Mouse (Mus musculus) gastrocnemius, postnatal 4 days (tissue): Measurements from ENCODE around the gene Sh3pxd2b. TPM values are rescaled to one million over a fixed set of nuclear protein-coding genes. Genes with fewer than 3 reads are reported as not detected.
A peak's percentile ranks its signal among the peaks of the same experiment; 100 is the strongest.

Experiments used
- DNase-seq, 2 experiments: peaks; one replicate each; pipeline ENCODE4 v3.0.0; 2021 to 2022; ENCODE audit warnings: low spot score in 2 of 2, mixed read lengths in 2 of 2
- total RNA-seq, 2 experiments: library from RNA; stranded (reverse); gene quantifications; 2 replicates each; pipeline ENCODE4 v1.2.3; 2021

Sh3pxd2b gene
- total RNA-seq, 2 experiments from 2014 or later: 51.4 to 56.2 TPM

DNA sequence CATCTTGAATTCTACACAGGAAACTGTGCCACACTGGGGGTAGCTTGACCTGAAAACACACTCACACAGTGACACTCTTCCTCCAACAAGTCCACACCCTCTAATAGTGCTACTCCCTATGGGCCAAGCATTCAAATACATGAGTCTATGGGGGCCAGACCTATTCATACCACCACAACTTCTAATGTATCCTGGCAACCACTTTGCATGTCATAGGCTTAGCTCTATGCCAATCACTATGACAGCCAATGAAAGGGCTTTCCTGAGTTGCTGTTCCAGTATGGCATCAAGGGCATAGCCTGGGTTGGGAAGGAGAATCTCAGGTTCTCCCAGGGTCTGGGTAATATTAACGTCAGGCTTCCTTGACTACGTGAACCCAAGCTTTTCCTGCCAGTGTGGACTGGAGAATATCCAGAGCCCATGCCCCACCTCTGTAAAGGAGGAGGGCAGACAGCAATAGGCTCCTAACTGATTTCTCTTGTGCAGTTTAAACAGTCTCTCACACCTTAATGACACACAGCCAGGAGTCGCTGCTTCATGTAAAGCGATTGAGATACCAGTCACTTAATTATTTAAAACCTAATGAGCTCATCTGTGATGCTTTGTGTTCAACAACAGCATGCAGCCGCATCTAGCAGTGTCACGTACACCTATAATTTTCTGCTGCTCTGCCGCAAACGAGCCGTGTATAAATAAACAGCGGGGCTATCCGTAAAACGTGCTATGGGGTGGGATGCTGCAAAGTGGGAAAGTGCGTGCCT, 25.8 kb downstream of the Sh3pxd2b start:
- DNase-seq: no peak

DNA sequence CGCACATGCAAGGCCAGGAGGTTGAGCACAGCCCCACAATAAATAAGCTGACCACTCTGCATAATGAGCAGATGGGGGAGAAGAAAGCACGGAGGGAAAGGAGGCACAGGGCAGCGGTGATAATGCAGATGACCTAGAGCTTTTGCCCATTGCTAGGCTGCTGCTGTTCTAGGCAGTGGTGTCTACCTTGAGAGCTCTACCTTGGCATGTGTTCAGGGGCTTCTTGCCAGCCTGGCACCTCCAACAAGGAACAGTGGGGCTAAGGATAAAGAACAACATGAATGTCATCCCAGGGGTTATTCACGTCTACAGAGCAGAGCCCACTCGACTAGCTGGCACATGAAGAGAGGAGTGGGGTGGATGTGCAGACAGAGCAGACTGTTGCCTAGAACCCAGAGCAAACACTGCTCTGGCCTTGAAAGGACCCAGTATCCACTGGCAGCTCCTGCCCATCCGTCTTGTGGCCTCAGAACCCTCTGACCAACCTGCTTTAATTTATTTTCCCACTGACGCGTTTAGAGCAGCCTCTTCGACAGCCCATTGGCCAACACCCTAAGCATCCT, 26.5 kb downstream of the Sh3pxd2b start:
- DNase-seq: no peak

DNA sequence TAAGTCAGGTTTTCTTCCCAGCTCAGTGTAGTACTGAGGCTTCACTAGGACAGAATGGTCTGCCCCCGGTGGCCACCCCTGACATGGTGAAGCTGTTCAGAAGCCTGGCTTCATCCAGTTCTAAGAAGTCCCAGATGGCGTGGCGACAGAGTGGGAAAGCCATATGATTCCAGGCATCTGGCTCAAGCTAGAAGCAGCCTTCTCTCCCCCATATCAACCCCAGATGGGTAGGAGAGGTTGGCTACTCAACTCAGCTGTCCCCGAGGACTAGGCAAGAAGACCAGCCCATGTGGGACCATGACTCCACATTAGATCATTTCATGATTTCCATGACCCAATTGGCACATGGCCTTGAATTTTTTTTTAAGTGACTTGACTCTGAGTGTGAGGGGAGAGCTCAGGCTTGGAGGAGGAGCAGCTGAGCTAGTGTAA, 27.5 kb downstream of the Sh3pxd2b start:
- DNase-seq: peak in 1 of 2 experiments; percentile 53

DNA sequence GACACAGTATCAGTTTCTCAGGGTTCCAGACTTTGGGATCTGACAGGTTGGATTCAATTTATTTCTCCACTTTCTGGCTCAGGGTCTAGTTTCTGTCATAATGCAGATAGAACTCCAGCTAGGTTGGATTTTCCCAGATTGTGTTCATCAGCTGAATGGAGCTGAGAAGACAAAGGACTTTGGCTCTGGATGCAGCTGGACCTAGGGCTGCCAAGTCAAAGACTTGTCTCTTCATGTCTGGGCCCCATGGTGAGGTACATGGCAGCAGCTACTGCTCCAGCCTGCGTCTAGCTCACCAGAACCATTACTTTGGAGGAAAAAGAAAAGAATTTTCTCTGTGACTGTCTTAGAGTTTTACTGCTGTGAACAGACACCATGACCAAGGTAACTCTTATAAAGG, 28.5 kb downstream of the Sh3pxd2b start:
- no peak for DNase-seq

DNA sequence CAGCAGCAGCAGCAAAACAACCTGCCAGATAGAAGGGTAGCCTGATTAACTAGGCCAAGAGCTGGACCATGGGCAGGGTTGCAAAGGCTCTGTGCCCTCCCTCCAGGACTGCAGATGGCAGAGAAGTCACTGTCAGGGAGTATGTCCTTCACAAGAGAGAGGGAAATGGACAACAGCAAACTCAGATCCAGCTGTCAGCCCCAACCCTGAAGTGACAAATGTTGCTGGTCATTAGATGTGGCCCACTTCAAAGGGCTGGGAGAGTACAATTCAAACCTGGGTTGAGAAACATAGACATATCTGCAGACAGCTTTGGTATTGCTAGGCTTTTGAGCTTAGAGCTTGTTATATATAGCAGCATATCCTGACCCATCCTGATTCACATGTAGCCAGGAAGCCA, 32.3 kb downstream of the Sh3pxd2b start:
- DNase-seq: no peak

DNA sequence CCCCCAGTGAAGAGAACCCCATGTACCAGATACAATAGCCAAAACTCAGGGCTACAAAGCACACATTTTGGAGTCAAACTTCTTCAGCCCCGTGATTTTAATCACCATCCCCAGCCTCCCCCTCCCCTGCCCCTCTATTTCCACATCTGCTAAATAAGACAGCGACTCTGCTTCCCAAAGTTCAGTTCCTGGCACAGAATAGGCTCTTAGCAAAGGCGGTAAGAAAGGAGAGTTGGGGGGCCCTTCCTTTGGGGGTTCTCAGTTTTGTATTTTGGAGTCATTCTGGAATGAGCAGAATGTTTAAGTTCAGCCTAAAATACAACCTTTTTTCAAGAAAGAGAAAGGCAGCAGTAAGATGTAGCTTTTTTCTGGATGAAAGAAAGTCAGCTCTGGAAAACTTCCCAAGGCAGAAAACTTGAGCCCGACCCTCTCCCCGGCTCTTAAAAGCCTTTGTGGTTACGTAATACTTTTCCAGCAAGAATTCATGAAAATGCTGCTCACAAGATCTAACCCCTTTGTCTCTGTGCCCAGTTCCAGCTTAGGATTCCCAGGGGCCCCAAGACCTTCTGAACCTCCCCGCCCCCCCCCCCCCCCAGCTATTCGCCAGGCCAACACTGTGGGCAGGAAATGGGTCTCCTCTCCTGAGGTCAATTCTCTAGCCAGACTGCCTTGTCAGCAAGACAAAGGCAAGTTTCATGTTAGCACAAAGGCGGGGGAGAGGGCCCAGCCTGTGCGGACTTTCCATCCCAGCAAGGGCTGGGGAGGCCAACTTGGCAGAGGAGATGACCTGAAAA, 35.9 kb downstream of the Sh3pxd2b start:
- DNase-seq: peak in 1 of 2 experiments; percentile 74

DNA sequence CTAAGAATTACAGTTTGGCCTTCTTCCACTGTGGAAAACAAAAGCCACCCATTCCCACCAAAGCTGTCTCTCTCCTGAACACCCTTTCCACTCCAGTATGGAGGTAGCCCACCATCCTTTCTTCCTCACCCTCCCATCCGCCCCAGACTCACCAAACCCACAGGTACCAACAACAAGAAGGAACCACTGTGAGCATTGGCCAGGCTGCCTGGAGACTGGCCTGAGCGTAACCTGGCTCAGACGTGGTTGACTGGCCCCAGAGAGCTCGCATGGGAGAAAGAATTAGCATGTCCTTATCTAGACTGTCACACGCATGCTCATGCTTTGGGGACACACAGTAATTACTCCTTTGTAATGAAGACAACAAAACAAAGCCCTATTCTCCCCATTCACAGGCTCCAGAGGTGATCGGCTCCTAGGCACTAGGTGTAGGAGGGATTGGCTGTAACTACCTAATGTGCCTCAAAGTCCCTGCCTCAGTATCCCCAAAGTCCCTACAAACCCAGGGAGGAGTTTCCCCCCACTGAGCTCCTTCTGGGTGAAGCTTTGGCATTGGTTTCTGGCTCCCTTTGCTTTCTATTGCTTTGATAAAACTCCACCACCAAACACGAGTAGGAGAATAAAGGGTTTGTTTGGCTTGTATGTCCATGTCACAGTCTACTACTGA, 36.6 kb downstream of the Sh3pxd2b start:
- no peak for DNase-seq

DNA sequence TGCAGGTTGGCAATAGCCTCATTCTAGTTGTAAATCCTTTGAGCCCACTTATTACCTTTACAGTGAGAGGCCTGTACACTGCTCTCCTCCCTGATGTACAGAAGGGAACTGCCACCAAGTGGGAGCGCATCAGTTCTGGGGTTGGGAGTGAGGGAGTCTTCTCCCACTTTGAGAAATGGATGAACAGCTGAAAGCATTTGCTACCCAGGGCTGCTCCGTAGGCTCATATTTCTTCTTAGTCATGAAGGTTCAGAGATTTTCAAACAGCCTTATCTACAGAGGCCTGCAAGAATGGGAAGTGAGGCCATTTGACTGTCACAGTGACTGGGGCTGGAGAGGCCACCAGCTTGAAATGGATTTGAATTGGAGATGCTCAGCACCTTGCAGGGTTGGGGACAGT, 38.4 kb downstream of the Sh3pxd2b start:
- DNase-seq: no peak

DNA sequence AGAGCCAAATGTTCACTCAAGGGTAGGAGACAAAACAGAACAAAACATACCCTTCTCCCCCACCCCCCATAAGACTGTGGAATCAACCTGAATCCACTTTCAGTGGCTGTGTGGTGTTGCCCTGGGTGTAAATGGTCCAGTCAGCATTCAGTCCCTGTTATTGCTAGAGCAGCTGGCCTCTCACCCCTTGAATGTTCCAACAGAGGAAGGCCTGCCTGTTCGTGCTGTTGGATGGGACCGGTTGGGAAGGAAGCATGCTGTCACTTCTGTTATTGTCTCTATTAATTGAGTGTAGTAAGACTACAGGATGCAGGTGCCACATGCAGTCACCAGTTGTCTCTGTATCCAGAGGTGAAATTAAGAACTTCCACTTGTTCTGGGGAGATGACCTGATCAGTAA, 40.4 kb downstream of the Sh3pxd2b start:
- no peak for DNase-seq

DNA sequence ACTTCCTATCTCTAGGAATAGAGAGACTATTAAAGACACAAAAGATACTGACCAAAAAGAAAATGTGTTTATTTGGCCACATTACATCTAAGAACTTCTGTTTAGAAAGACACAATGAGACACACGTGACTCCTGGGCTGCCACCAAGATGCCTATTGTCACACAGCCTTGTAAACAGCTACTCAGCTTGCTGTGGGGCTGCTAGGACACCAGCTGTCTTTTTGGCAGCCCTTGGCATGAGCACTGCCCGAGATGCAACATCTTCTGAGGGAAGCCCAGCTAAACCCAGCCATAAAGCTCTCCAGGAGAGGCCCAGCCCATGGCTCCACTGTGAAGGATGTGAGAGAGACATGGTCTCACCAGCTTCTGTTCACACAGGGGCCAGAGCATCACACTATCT, 45.5 kb downstream of the Sh3pxd2b start:
- DNase-seq: no peak

DNA sequence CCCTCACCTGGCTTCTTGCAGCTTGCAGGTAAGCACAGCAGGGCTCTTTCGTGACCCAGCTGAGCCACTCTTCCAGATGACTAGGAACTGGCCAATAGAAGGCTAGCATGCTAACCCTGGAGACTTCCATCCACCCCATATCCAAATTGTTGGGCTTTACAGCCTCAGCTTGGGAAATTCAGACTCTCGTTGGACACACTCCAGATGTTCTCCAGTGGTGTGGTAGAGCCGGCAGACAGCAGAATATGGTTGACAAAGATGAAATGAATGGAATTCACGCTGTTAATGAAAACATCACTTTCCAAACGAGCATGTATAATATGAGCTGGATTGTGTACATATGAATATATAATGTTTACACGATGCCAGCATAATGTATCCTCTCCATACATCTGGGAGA, 48.2 kb downstream of the Sh3pxd2b start:
- DNase-seq: no peak

DNA sequence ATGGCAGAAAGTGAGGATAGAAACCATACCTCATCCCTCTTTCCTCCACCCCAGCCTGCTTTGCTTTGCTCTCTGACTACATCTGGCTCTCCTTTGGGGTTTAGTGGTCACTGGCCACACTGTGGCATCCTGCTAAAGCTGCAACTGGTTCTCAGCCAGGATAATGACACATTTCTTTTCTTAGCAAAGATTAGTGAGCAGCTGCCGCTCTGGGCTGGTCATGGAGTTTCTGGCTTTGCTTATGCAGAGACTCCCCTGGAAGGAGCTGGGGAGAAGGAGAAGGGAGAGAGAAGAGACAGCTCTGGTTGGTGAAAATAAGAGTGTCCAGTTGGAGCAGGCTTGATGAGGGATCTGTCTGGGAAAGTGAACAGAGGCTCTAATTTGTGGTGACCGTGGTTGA, 50.8 kb downstream of the Sh3pxd2b start:
- DNase-seq: peak in 1 of 2 experiments; percentile 35

DNA sequence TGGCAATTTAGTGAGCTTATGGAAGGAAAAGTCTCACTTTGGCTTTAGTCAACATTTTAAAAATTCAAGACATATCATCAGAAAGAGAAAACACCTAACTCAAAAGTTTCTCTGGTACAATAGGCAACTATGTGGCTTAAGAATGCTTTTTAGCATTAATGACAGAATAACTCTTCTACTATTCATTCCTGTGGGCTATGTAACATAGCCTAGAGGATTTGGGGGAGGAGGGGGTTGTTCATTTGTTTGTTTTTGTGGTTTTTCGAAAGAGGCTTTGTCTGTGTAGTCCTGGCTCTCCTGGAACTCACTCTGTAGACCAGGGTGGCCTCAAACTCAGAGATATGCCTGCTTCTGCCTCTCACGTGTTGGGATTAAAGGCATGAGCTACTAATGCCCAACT, 51.6 kb downstream of the Sh3pxd2b start:
- no peak for DNase-seq

DNA sequence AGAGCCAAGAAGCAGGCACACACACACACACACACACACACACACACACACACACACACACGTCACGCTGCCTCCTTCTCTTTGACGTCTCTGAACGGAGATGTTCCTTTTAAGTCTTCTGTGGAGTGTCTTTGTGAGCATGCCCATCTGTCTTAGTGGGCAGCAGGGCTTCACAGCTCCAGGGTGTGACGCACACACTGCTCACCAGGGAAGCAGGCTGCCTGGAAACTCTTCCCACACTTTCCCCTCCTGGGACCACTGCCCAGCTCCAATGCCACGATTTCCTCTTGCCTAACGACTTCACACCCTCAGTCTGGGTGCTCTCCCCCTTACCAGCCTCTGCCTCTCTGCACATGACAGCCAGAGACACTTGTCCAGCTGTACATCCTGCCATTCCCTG, 55.1 kb downstream of the Sh3pxd2b start:
- no peak for DNase-seq

DNA sequence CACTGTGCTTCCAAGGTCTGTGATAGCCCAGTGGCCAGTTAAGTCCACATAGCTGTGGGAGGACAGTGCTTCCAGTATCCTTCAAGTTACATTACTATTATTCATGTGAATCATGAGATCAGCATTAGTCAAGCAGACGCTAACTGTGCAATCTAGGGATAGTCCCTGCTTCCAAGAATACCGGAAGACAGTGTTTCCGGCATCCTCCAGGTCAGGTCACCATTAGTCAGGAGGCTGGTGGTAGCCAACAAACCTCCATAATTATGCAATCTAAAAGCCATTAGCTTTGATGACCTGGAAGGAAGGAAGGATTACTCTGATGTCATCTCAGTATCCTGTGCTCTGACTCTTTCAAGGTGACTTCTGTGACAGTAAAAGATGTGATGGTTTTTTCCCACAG, 57.1 kb downstream of the Sh3pxd2b start:
- DNase-seq: no peak

DNA sequence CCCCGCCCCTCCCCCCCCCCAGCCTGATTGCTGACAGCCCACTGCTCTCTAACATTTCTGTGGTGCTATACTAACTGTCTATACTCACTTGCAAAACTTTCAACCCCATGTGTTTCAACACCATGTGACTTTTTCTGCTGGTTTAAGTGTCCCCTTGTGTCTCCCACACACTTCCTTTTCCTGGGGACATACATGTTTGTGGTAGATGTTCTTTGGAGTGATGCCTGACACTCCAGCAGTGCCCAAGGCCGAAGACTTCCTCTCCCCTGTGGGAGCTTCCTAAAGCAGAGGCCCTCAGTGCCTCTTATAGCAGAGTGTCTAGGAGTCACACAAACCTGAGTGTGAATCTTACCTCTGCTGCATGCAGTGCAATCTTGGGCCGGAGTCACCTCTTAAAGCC, 60.2 kb downstream of the Sh3pxd2b start:
- DNase-seq: no peak

DNA sequence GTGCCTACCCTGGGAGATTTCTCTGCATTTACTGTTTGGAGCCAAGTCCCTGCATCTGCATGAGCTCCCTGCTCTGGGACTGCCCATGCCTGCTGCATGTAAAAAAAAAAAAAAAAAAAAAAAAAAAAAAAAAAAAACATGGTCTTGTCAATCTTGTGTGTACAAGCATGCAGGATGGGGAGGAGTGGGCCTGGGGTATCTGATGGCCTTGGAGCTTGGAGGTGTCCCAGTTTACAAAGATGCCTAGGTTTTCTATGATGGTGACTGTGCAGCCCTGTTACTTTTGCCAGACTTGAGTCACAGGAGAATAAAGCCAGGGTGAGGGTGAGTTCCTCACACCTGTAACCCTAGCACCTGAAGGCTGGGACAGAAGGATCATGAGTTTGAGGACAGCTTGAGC, 61.4 kb downstream of the Sh3pxd2b start:
- DNase-seq: no peak

DNA sequence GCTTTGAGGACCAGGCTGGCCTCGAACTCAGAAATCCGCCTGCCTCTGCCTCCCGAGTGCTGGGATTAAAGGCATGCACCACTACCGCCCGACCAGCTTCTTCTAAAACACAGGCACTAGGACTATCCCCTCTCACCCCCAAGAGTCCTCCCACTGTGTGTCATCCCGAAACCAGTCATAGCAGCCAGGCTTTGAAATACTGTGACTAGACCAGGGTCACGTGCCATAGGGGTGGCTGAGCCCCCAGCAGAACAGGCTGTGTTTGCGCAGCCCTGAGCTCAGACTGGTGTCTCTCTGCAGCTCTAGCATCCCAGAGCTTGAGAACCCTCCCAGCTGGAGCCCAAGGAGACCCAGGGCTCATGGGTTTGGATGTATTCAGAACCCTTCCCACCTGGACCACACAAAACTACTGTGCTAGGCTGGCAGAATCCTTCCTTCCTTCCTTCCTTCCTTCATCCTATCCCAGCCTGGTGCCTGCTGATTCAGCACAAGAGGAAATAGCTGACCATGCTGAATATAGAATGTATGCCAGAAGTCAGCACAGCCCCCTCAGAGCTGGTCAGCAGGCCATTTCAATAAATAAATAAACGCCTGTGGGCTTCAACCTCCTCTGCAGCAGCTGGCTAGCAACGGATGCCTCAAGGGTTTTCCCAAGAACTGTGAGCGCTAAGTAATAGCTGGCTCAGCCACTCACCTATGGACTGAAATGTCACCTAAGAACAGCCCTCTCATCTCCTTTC, 62.4 kb downstream of the Sh3pxd2b start:
- no peak for DNase-seq

DNA sequence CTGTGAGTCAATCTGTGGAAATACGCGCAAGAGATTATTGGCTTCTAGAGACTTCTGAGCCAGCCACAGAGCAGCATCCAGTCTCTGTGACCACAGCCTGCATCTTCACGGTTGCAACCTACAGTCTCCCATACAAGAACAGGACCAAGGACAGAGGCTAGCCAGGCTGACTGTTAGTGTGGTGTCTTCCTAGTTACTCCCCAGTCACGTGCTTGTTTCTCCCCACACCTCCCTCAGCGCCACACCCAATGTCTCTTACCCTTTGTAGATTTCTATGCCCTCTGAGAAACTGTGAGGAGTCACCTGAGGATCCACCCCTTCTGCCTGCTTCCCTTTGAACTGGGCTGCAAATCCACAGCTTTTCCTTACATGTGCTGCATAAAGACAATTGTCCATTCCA, 72.4 kb downstream of the Sh3pxd2b start:
- DNase-seq: no peak

DNA sequence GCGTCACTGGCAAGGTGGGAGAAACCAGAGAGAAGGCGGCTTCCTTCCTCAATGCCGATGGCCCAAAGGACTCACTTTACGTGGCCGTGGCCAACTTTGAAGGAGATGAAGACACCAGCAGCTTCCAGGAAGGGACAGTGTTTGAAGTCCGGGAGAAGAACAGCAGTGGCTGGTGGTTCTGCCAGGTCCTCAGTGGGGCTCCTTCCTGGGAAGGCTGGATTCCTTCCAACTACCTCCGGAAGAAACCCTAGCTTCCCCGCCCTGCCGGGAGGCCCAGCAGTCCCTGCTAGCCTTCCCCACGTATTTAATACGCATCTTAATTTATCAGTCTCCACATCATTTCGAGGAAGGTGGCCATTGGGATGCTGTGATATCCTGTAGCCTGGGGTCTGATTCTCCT, 75.7 kb downstream of the Sh3pxd2b start:
- no peak for DNase-seq

DNA sequence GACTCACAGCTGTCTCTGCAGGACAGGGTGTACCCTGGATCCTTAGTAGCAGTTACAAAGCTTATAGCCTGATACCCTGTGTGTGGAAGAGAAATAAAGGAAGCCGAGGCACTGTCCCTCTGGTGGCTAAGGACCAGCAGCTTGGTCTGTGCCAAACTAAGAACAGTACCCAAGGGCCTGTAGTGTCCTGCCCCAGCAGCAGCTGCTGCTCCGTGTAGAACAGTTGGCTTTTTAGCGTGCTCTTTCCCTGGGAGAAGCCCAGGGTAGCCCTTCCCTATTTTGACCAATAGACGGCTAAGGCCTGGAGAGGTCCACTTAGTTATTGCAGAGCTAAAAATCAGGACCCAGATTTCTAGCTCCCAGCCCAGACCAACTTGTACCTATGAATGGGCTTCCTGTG, 77.0 kb downstream of the Sh3pxd2b start:
- DNase-seq: no peak
